Mouse (Mus musculus) layer of hippocampus, adult 9-10 months (tissue): ENCODE data around the gene Ankfy1.
A peak's percentile ranks its signal among the peaks of the same experiment; 100 is the strongest.

Experiments
- DNase-seq: peaks from one replicate; pipeline ENCODE4 v3.0.0; 2022; ENCODE audit warnings: low spot score

Gene Ankfy1

GRCm38 (mm10) chr11:72795455-72796295 is 105.9 kb downstream of the Ankfy1 start, which contains the start of the genes Cyb5d2 and Zzef1:
Gene Cyb5d2 (minus strand): TSS chr11:72796142.
Gene Zzef1 (plus strand): TSS chr11:72796226.
- peak; percentile 86 for DNase-seq

- DNase-seq, result no peak
These were observed 106.5 kb downstream of the Ankfy1 start for GRCm38 (mm10) chr11:72796296-72796687.

GRCm38 (mm10) chr11:72796773-72797338 is 107.0 kb downstream of the Ankfy1 start:
- no peak for DNase-seq

GRCm38 (mm10) chr11:72798112-72798511 is 108.3 kb downstream of the Ankfy1 start:
- no peak for DNase-seq

GRCm38 (mm10) chr11:72801182-72801581 is 111.4 kb downstream of the Ankfy1 start:
- no peak for DNase-seq

GRCm38 (mm10) chr11:72803038-72803437 is 113.2 kb downstream of the Ankfy1 start:
- DNase-seq, result no peak

- no peak for DNase-seq
These were observed 114.8 kb downstream of the Ankfy1 start for GRCm38 (mm10) chr11:72804586-72804985.

GRCm38 (mm10) chr11:72805232-72805631 is 115.4 kb downstream of the Ankfy1 start:
- no peak for DNase-seq

GRCm38 (mm10) chr11:72806556-72806955 is 116.8 kb downstream of the Ankfy1 start:
- DNase-seq, result peak; percentile 29

GRCm38 (mm10) chr11:72807992-72808391 is 118.2 kb downstream of the Ankfy1 start:
- DNase-seq, result no peak

GRCm38 (mm10) chr11:72813687-72814086 is 123.9 kb downstream of the Ankfy1 start:
- DNase-seq, result no peak

GRCm38 (mm10) chr11:72814188-72814587 is 124.4 kb downstream of the Ankfy1 start:
- no peak for DNase-seq

- no peak for DNase-seq
These were observed 127.1 kb downstream of the Ankfy1 start for GRCm38 (mm10) chr11:72816859-72817258.

- DNase-seq, result no peak
These were observed 128.3 kb downstream of the Ankfy1 start for GRCm38 (mm10) chr11:72818067-72818466.

GRCm38 (mm10) chr11:72821041-72821440 is 131.2 kb downstream of the Ankfy1 start:
- no peak for DNase-seq
